Mouse (Mus musculus) limb, embryonic 11.5 days (tissue): ENCODE measurements around the gene Ppp1r12a. TPM values are rescaled to one million over a fixed set of nuclear protein-coding genes. Genes with fewer than 3 reads are reported as not detected.

Experiments used
- ATAC-seq: fragments of 200-750 bp; cut with Nextera tagmentation; 2 replicates; pipeline ENCODE4 v1.8.0; 2017; ENCODE audit warnings: low read depth; ENCODE audit not compliant: insufficient number of reproducible peaks, low FRiP score, low TSS enrichment
- DNase-seq: peaks from one replicate; pipeline ENCODE4 v3.0.0-alpha.2; 2015; ENCODE audit warnings: low spot score
- H3K27ac ChIP-seq: fragments of 300-500 bp; sonication (generic); replicated peaks from 2 replicates; pipeline ENCODE4 v1.5.1; 2014; ENCODE audit warnings: low read depth, mild to moderate bottlenecking, low read length
- H3K27me3 ChIP-seq: fragments of 300-500 bp; sonication (generic); 2 replicates; pipeline ENCODE4 v1.6.1; 2014; ENCODE audit warnings: mild to moderate bottlenecking, low read length, mixed read lengths; ENCODE audit not compliant: control insufficient read depth, insufficient read depth
- H3K36me3 ChIP-seq: fragments of 300-500 bp; sonication (generic); 2 replicates; pipeline ENCODE4 v1.6.1; 2014; ENCODE audit warnings: mild to moderate bottlenecking, low read length, moderate library complexity, mixed read lengths; ENCODE audit not compliant: control insufficient read depth, insufficient read depth
- H3K4me1 ChIP-seq: fragments of 300-500 bp; sonication (generic); 2 replicates; pipeline ENCODE4 v1.6.1; 2014; ENCODE audit warnings: low read length, mixed read lengths; ENCODE audit not compliant: control insufficient read depth, insufficient read depth
- H3K4me2 ChIP-seq: fragments of 300-500 bp; sonication (generic); 2 replicates; pipeline ENCODE4 v1.6.1; 2014; ENCODE audit warnings: low read depth, mild to moderate bottlenecking, moderate library complexity; ENCODE audit not compliant: severe bottlenecking
- H3K4me3 ChIP-seq: fragments of 300-500 bp; sonication (generic); 2 replicates; pipeline ENCODE4 v1.5.1; 2014; ENCODE audit warnings: low read depth, low read length
- H3K9ac ChIP-seq: fragments of 300-500 bp; sonication (generic); 2 replicates; pipeline ENCODE4 v1.6.1; 2014; ENCODE audit warnings: mild to moderate bottlenecking, low read length
- H3K9me3 ChIP-seq: fragments of 300-500 bp; sonication (generic); 2 replicates; pipeline ENCODE4 v1.6.1; 2016; ENCODE audit warnings: low read length; ENCODE audit not compliant: control insufficient read depth
- WGBS: fragments of 180-500 bp; shearing (Covaris S2); extraction: QIAGEN DNeasy Blood & Tissue Kit; methylation state at CpG from one replicate; pipeline ENCODE4 v1.1.7; 2014; 5-methylcytosine and 5-hydroxymethylcytosine counted together
- polyA plus RNA-seq: library from polyadenylated mRNA; unstranded; fragments of >200 nt; fragmentation: Nextera tagmentation; extraction: Ambion mirVana; gene quantifications from 2 replicates; pipeline ENCODE4 v1.2.1, GENCODE M21; 2014

Ppp1r12a gene
- polyA plus RNA-seq, 1 experiment from 2014 or later, result 75.1 TPM

DNA sequence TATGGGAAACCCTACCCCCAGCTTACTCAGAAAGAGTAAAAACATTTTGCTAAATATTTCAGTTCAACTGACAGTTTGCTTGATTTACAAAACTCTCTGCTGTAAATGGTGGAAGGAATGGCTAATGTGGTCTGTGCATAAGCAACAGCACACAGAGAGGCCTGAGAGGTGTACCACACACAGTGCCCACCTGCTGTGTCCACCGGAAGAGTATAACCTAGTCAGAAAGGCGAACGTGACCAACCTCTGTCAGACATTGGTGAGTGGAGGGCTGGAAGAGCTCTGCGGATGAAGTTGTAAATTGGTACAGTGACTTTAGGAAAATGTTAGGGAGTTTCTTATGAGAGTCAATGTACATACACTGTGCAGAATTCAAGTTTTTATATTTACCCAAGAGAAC lies 20.4 kb downstream of the Ppp1r12a start:
- no peak overlapping the region for H3K4me2 ChIP-seq
- 67% methylated on average over 4 of the region's 4 CpGs for WGBS

DNA sequence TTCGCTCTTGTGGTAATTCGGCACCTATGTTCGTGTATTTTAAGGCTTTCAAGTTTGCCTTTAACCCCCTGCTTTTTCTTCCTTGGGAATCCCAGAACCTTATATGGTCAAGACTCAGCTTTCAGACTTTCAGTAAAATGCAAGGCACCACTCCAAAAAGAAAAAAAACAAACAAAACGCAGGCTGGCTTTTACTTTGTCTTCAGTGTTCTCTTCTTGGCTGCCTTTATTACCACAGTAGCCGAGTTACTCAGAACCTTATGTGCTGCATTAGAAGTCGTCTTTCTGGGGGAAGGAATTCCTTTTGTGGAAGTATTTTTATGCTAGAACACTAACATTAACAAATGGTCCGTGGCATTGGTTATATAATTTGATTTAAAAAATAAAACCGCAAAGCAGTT lies 22.8 kb downstream of the Ppp1r12a start:
- Histone ChIP-seq H3K9me3 (no peaks in the 10 kb centered on the region), H3K4me1 (no peaks in the 10 kb centered on the region), H3K4me3 (no peak overlapping the region), H3K36me3 (no peaks in the 10 kb centered on the region), H3K4me2 (no peak overlapping the region), H3K27me3 (no peaks in the 10 kb centered on the region), H3K27ac (no peak overlapping the region), H3K9ac (no peak overlapping the region)
- DNase-seq (no peak), ATAC-seq (no peak)
- 70% methylated on average over 8 of the region's 8 CpGs for WGBS

More for the DNA sequence above, 20.4 kb downstream of the Ppp1r12a start:
- Histone ChIP-seq H3K9me3 (no peaks in the 10 kb centered on the region), H3K27ac (no peak overlapping the region), H3K27me3 (no peaks in the 10 kb centered on the region), H3K36me3 (no peaks in the 10 kb centered on the region), H3K4me3 (no peak overlapping the region), H3K9ac (no peak overlapping the region), H3K4me1 (no peaks in the 10 kb centered on the region)
- ATAC-seq, result no peak
- no peak for DNase-seq

DNA sequence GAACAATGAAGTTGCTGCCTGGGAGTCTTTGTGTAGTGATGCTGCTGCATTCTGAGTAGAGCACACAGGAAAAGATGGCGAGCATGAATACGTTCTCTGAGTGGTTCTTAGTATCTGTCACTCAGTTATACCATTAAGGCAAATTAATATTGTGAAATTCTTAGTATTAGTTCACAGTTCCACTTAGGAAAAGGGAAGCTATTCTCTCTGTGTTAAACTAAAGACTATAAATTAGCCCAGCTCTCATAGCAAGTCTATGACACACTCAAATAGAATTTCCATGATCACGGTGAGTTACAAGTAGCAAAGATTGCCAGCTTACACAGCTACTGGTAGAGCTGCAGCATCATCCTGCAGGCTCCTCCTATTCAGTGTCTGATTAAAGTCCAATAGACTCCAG lies 23.3 kb downstream of the Ppp1r12a start:
- 95% methylated on average over 3 of the region's 3 CpGs for WGBS
- no peak overlapping the region for H3K9ac ChIP-seq
- H3K4me3 ChIP-seq, result no peak overlapping the region
- no peaks in the 10 kb centered on the region for H3K36me3 ChIP-seq
- H3K4me1 ChIP-seq, result no peaks in the 10 kb centered on the region
- no peak for ATAC-seq
- no peaks in the 10 kb centered on the region for H3K27me3 ChIP-seq
- no peak overlapping the region for H3K27ac ChIP-seq
- no peaks in the 10 kb centered on the region for H3K9me3 ChIP-seq
- no peak for DNase-seq
- H3K4me2 ChIP-seq, result no peak overlapping the region

DNA sequence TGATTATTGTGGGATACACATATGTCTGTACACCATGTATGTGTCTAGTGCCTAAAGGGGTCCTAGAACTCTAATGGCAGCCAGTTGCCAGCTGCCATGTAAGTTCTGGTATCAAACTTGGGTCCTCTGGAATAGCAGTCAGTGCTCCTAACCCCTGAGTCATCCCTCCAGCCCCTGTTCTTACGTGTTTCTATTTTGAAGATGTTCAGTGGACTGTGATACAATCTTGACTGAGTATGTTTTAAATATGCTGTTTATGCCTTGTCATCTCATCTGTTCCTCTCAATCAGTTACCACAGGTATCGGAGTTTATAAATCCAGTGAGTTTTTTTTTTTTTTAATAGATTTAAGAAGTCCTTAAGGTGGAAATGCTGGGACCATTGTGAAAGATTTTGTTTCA lies 27.3 kb downstream of the Ppp1r12a start:
- Histone ChIP-seq H3K4me2 (no peak overlapping the region), H3K27me3 (no peaks in the 10 kb centered on the region), H3K9me3 (no peaks in the 10 kb centered on the region), H3K36me3 (no peaks in the 10 kb centered on the region), H3K27ac (no peak overlapping the region), H3K4me3 (no peak overlapping the region), H3K4me1 (no peaks in the 10 kb centered on the region), H3K9ac (no peak overlapping the region)
- no peak for ATAC-seq
- WGBS, result 96% methylated on average over 2 of the region's 2 CpGs
- DNase-seq, result no peak

DNA sequence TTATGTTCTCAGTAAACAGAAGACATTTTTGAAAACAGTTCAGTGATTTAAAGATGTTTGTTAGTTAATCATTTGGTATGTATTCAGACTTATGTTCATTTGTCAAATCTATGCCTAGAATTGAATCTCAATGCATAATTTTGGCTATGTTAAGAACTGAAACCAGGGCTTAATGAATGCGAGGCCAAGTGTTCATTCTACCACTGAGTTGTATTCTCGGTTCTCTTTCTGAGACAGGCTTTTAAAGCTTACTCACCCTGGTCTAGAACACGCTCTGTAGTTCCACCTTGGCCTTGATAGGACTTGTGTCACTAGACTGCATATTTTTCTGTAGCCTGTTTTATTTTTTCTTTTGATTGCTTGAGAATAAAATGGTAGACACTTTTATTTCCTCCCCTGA lies 28.0 kb downstream of the Ppp1r12a start:
- no peak overlapping the region for H3K27ac ChIP-seq
- ATAC-seq (no peak), DNase-seq (no peak)
- H3K4me1 ChIP-seq, result no peaks in the 10 kb centered on the region
- 89% methylated on average over 3 of the region's 3 CpGs for WGBS
- H3K27me3 ChIP-seq, result no peaks in the 10 kb centered on the region
- H3K9me3 ChIP-seq, result no peaks in the 10 kb centered on the region
- H3K4me3 ChIP-seq, result no peak overlapping the region
- H3K4me2 ChIP-seq, result no peak overlapping the region
- no peaks in the 10 kb centered on the region for H3K36me3 ChIP-seq
- no peak overlapping the region for H3K9ac ChIP-seq

DNA sequence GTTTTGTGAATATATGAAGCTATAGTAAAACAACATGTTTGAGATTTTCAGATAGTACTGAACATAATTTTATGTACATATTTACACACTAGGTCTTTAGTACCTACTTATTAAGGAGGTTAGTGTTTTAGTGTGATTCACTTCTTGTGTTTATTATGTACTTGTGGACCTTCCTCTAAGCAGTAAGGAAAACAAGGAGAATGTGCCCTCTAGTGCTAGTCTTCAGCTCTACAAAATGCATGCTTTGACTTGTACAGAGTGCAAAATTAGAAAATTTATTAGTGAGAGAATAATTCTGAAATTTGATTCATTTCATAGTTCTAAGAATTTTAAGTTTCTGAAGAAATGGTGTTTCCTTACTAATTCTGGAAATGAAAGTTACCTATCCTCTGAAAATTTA lies 28.6 kb downstream of the Ppp1r12a start:
- Histone ChIP-seq H3K9ac (no peak overlapping the region), H3K27ac (no peak overlapping the region), H3K9me3 (no peaks in the 10 kb centered on the region), H3K36me3 (no peaks in the 10 kb centered on the region), H3K4me3 (no peak overlapping the region), H3K4me1 (no peaks in the 10 kb centered on the region), H3K4me2 (no peak overlapping the region), H3K27me3 (no peaks in the 10 kb centered on the region)
- no peak for DNase-seq
- no peak for ATAC-seq

DNA sequence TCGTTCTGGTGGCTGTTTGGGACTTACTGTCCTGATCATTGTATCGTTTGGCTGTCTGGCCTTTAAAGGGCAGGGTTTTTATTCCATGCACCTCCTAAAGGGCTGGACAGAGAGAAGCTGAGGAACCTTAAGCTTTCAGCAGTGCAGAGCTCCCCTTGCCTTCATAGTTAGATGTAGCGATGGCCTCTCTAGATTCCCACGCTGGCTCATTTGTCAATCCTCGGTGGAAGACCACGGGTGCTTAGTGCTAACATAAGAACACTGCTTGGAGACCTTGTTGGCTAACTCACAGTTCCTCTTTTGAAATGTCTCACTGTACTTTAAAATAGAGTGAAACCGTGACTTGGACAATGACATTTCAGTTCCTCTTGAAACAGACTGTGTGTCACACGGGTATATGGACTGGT lies 29.4 kb downstream of the Ppp1r12a start:
- ATAC-seq, result no peak
- H3K4me1 ChIP-seq, result no peaks in the 10 kb centered on the region
- H3K4me3 ChIP-seq, result no peak overlapping the region
- WGBS, result 85% methylated on average over 8 of the region's 8 CpGs
- DNase-seq, result no peak
- no peak overlapping the region for H3K4me2 ChIP-seq
- no peaks in the 10 kb centered on the region for H3K9me3 ChIP-seq
- no peak overlapping the region for H3K27ac ChIP-seq
- H3K36me3 ChIP-seq, result no peaks in the 10 kb centered on the region
- H3K27me3 ChIP-seq, result no peaks in the 10 kb centered on the region
- no peak overlapping the region for H3K9ac ChIP-seq

DNA sequence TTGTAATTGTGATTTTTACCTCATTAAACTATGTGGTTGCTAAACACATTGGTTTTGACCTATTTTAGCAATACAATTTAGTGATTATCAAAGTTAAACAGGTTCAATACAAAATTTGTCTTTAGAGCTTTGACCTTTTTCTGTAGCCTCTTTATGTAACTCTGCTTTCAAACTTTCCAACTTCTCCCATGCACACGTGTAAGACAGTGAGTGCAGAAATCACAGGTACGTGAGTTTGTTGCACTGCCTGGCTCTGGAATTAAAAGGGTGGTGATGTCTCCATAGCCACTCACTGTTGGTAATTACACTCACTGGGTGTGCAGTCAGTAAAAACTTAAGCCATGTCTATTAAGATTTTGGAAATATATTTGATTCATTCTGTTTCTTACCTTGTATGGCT lies 30.3 kb downstream of the Ppp1r12a start:
- 70% methylated on average over 2 of the region's 2 CpGs for WGBS
- Histone ChIP-seq H3K27ac (no peak overlapping the region), H3K4me2 (no peak overlapping the region), H3K4me3 (no peak overlapping the region), H3K9ac (no peak overlapping the region), H3K36me3 (no peaks in the 10 kb centered on the region), H3K4me1 (no peaks in the 10 kb centered on the region), H3K27me3 (no peaks in the 10 kb centered on the region), H3K9me3 (no peaks in the 10 kb centered on the region)
- DNase-seq, result no peak
- ATAC-seq, result no peak

DNA sequence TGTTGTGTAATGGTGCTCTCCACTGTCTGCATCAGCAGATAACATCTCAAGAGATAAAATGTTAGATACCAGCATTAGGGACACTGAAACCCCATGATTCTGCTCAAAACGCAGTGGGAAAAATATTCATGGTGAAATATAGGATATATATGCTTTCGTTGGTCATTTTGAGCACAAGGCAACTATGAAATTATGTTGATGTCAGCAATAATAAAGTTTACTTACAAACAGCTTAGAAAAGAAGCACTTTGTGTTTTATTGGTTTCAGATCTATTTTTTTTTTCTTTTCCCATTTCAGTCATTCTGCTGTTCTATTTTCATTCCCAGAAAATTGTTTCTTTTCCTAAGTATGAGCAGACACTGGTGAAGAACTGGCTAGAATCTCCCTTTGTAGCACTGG lies 34.1 kb downstream of the Ppp1r12a start:
- Histone ChIP-seq H3K9me3 (no peaks in the 10 kb centered on the region), H3K4me2 (no peak overlapping the region), H3K4me1 (no peaks in the 10 kb centered on the region), H3K4me3 (no peak overlapping the region), H3K27me3 (no peaks in the 10 kb centered on the region), H3K27ac (no peak overlapping the region), H3K9ac (no peak overlapping the region), H3K36me3 (no peaks in the 10 kb centered on the region; the same call in 1 of the 2 replicates)
- WGBS, result 95% methylated on average over 2 of the region's 2 CpGs
- no peak for DNase-seq
- no peak for ATAC-seq
